Mouse (Mus musculus) left cerebral cortex, postnatal 10 days (tissue): ENCODE results near the gene Lhfpl1. TPM values are rescaled to one million over a fixed set of nuclear protein-coding genes. Genes with fewer than 3 reads are reported as not detected.
"Not testable (repeated sequence)": the region's sequence is repeated elsewhere in the genome, so short reads cannot be mapped to it uniquely, and the experiment has no call there.

Source experiments
- DNase-seq, 2 experiments: peaks; one replicate each; pipeline ENCODE4 v3.0.0; 2021 to 2022; ENCODE audit warnings: low spot score in 2 of 2, mixed read lengths in 1 of 2; ENCODE audit errors: extremely low spot score in 1 of 2
- intact Hi-C: fragments of 180-260 bp; cut with DNase I; formaldehyde crosslinking; loops from one replicate; pipeline ENCODE4 v1.15.1; 2025
- total RNA-seq, 2 experiments: library from RNA; stranded (reverse); gene quantifications; 2 replicates each; pipeline ENCODE4 v1.2.3; 2021

Gene Lhfpl1
- total RNA-seq, result under 1 TPM; 0.24 to 0.85 TPM

- intact Hi-C loops, result no loop called here
- no peak for DNase-seq
Observed at GRCm38 (mm10) chrX:145348377-145349203, at the start of gene Lhfpl1. Lhfpl1 (minus strand) TSS chrX:145349089.

- intact Hi-C loops, result no loop called here
Observed at GRCm38 (mm10) chrX:145371839-145372238, 22.9 kb upstream of the Lhfpl1 start.

GRCm38 (mm10) chrX:145362527-145362926 is 13.6 kb upstream of the Lhfpl1 start:
- intact Hi-C loops, result no loop called here
- DNase-seq, result no peak

More at GRCm38 (mm10) chrX:145371839-145372238, 22.9 kb upstream of the Lhfpl1 start:
- DNase-seq, result no peak

- intact Hi-C loops, result no loop called here
- no peak for DNase-seq
Observed at GRCm38 (mm10) chrX:145342402-145342801, 6.5 kb downstream of the Lhfpl1 start.

GRCm38 (mm10) chrX:145336141-145336540 is 12.7 kb downstream of the Lhfpl1 start:
- intact Hi-C loops, result no loop called here
- DNase-seq, result no peak

- intact Hi-C loops, result loop anchor here (10.0 kb wide), 1 partner anchor 624 kb away; the partner anchor contains the start of genes Rtl4 and Trpc5
- peak in 1 of 2 experiments; percentile 19 for DNase-seq
Observed at GRCm38 (mm10) chrX:145308555-145308954, 40.3 kb downstream of the Lhfpl1 start.

GRCm38 (mm10) chrX:145307174-145307573 is 41.7 kb downstream of the Lhfpl1 start:
- DNase-seq, result peak; percentile 18 to 19
- intact Hi-C loops, result loop anchor here (2.0 to 10.0 kb wide), 2 partner anchors 622 to 904 kb away; partner anchors contain the start of genes Rtl4 and Trpc5

GRCm38 (mm10) chrX:145300232-145300631 is 48.7 kb downstream of the Lhfpl1 start:
- intact Hi-C loops, result loop anchor here (10.0 kb wide), 1 partner anchor 615 kb away; the partner anchor contains the start of genes Rtl4 and Trpc5
- DNase-seq, result not testable (repeated sequence)

GRCm38 (mm10) chrX:145272209-145272608 is 76.7 kb downstream of the Lhfpl1 start:
- no peak for DNase-seq
- intact Hi-C loops, result no loop called here

- intact Hi-C loops, result no loop called here
- no peak for DNase-seq
Observed at GRCm38 (mm10) chrX:145271768-145272167, 77.1 kb downstream of the Lhfpl1 start.

GRCm38 (mm10) chrX:145261803-145262202 is 87.1 kb downstream of the Lhfpl1 start:
- intact Hi-C loops, result no loop called here
- no peak for DNase-seq

Other genes with a start within 250 kb of the Lhfpl1 start
- gene Amot, start 156.1 kb upstream of the Lhfpl1 start, total RNA-seq, result 10 to 100 TPM; 18.6 to 21.0 TPM